Mouse (Mus musculus) G1E (cell line): ENCODE results near the gene Rgcc. TPM values are rescaled to one million over a fixed set of nuclear protein-coding genes. Genes with fewer than 3 reads are reported as not detected.

ENCODE experiments used
- ATAC-seq: 2 replicates; pipeline ENCODE4 v1.8.0; 2016; ENCODE audit warnings: mild to moderate bottlenecking; ENCODE audit not compliant: insufficient number of reproducible peaks, poor library complexity, low FRiP score, severe bottlenecking; ENCODE audit errors: extremely low read depth
- DNase-seq: peaks from one replicate; pipeline ENCODE4 v3.0.0; 2012; ENCODE audit warnings: low spot score
- H3K27me3 ChIP-seq: 2 replicates; pipeline ENCODE4 v1.6.1; 2012; ENCODE audit warnings: mild to moderate bottlenecking, low read length, inconsistent platforms; ENCODE audit not compliant: insufficient read depth
- H3K36me3 ChIP-seq: replicated peaks from 2 replicates; pipeline ENCODE3; 2012; ENCODE audit warnings: mild to moderate bottlenecking, inconsistent platforms
- H3K4me1 ChIP-seq: 2 replicates; pipeline ENCODE4 v1.6.1; 2012; ENCODE audit warnings: low read depth, low read length, inconsistent platforms, mixed read lengths; ENCODE audit not compliant: insufficient read depth
- H3K4me3 ChIP-seq: 2 replicates; pipeline ENCODE4 v1.5.1; 2012; ENCODE audit warnings: low read depth, mild to moderate bottlenecking, inconsistent platforms, low read length, moderate library complexity, mixed read lengths
- H3K9me3 ChIP-seq: replicated peaks from 2 replicates; pipeline ENCODE4 v1.6.1; 2012; ENCODE audit warnings: inconsistent platforms
- CTCF ChIP-seq: IDR thresholded peaks from 2 replicates; pipeline ENCODE4 v1.5.1; 2012; ENCODE audit warnings: low read depth, low read length, inconsistent platforms, mixed read lengths
- GATA1 ChIP-seq: IDR thresholded peaks from 2 replicates; pipeline ENCODE4 v1.6.1; 2012; ENCODE audit warnings: borderline replicate concordance, low read length, inconsistent platforms, mixed read lengths
- GATA2 ChIP-seq: IDR thresholded peaks from 2 replicates; pipeline ENCODE4 v1.6.1; 2012; ENCODE audit warnings: low read depth, low read length, inconsistent platforms, borderline replicate concordance
- POLR2AphosphoS5 ChIP-seq: IDR thresholded peaks from 2 replicates; pipeline ENCODE4 v1.6.1; 2012; ENCODE audit warnings: low read depth, low read length, inconsistent platforms; ENCODE audit not compliant: insufficient replicate concordance
- TAL1 ChIP-seq: conservative IDR thresholded peaks from 2 replicates; pipeline ENCODE4 v1.6.1; 2012; ENCODE audit warnings: low read depth, low read length, inconsistent platforms, mixed read lengths
- polyA plus RNA-seq: library from polyadenylated mRNA; stranded (reverse); fragments of >175 nt; gene quantifications from 2 replicates; pipeline ENCODE4 v1.2.3, GENCODE M21; 2012
- total RNA-seq, 2 experiments: library from RNA; stranded (forward) in 1 of 2; stranded (reverse) in 1 of 2; fragments of 200-1000 nt in 1 of 2; fragments of >200 nt in 1 of 2; fragmentation: Nextera tagmentation in 1 of 2; gene quantifications; 2 replicates each; pipeline ENCODE4 v1.2.3; 2014 to 2017

Rgcc gene
- total and polyA plus RNA-seq, 3 experiments, result not detected

DNA sequence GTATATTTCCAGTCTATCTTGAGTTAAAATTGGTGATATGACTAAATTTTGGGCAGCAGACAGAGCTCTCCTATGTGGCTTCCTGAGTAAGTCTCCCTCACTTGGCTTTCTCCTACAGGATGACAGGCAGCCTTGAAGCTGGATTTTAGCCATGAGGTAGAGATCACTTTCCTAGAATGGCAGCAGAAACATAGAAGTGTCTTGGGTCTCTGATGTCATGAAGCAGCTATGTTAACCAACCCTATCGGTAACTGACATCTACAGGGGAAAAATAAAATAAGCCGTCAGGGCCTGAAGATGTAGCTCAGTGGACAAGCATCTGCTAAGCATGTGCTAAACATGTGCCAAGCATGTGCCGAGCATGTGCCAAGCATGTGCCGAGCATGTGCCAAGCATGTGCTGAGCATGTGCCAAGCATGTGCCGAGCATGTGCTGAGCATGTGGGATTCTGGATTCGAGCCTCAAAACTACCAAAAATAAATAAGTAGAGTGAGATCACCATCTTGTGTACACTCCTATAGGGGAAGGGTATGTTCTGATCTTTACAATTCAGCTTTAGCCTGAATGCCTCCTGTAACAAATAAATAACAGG lies 3.5 kb upstream of the Rgcc start:
- DNase-seq (no peak), ATAC-seq (no peak)
- Histone ChIP-seq H3K36me3 (no peaks in the 10 kb centered on the region), H3K4me1 (no peaks in the 10 kb centered on the region), H3K9me3 (no peaks in the 10 kb centered on the region; the same call in 1 of the 2 replicates), H3K4me3 (no peak overlapping the region), H3K27me3 (peaks cover 14% of the 10 kb centered on the region; the same call in 1 of the 2 replicates)
- TF ChIP-seq GATA2 (no peak), POLR2AphosphoS5 (no peak), CTCF (no peak), TAL1 (no peak), GATA1 (no peak)

DNA sequence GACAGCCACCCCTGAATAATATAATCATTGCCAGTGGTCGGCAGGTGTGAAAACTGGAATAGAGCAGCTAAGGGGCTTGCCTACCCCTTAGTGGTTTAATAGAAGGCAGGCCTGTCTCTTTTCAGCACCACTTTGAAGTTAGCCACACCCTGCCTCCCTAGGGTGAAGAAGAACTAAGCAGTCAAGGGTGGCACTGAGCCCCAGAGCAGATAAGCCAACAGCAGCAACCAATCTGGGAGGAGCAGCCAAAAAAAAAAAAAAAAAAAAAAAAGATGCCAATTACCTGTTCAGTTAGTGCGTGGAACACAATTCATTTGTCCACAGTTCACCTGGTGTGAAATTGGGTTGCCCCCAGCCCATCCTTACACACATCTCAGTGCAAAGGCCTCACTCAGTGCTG lies 1.7 kb upstream of the Rgcc start:
- no peak for TF ChIP-seq GATA1
- no peak for TF ChIP-seq GATA2
- no peak for TF ChIP-seq POLR2AphosphoS5
- TF ChIP-seq CTCF, result no peak
- no peak for TF ChIP-seq TAL1
- Histone ChIP-seq H3K36me3 (no peaks in the 10 kb centered on the region), H3K27me3 (peaks cover 11% of the 10 kb centered on the region), H3K4me1 (no peaks in the 10 kb centered on the region), H3K4me3 (no peak overlapping the region), H3K9me3 (no peaks in the 10 kb centered on the region; the same call in 1 of the 2 replicates)
- no peak for ATAC-seq
- DNase-seq, result no peak

DNA sequence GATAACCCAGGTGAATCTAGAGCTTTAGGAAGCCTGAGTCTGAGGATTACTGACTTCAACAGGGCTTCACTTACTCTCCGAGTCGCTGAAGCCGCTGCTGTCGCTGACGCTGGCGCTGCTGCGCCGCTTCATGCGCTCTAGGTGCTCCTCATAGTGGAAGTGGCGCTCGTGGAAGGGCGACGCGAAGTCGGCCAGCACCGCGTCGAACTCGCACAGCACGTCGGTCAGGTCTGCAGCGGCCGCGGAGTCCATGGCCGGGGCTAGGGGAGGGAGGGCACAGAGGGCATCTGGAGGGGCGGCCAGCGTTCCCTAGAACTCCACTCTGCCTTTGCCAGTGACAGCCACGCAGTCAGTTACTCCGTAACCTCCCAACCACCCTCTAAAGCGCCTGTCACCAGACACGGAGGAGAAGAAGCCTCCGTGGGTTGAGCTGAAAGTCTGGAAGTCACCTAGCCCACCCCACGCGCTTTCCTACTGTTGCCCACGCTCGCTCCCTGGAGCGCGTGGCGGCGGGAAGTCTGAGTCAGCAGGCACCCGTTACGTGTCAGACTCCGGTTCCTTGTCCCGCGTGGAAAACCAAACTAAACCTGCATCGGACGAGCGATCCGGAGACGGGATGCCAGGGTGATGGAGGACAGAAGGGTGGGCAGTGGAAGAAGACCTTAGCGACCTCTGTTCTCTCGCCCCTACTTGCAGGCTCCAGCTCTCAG lies 649 bp downstream of the Rgcc start:
- Histone ChIP-seq H3K9me3 (no peaks in the 10 kb centered on the region; the same call in 1 of the 2 replicates), H3K4me3 (no peak overlapping the region), H3K4me1 (no peaks in the 10 kb centered on the region), H3K27me3 (peaks cover 16% of the 10 kb centered on the region), H3K36me3 (no peaks in the 10 kb centered on the region)
- DNase-seq, result no peak
- no peak for TF ChIP-seq TAL1
- TF ChIP-seq GATA2, result no peak
- no peak for TF ChIP-seq CTCF
- TF ChIP-seq GATA1, result no peak
- no peak for ATAC-seq

DNA sequence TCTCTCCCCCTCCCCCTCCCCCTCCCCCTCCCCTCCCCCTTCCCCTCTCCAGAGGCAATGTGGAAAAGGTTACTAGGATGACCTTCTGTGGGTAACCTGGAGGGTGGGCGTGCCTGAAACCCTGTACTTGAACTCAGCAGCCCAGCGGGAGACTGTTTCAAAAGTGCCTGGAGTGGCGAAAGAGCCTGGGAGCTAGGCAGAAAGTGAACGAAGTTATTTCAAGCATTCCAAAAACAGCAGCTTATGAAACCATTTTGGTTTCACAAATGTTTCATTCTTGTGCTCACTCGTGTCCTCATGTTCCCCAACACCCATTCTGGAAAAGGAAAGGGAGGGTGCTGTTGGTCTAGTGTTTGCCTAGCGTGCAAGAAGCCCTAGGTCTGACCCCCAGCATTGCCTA lies 1.6 kb downstream of the Rgcc start:
- ATAC-seq, result no peak
- TF ChIP-seq GATA1, result no peak
- TF ChIP-seq GATA2, result no peak
- no peak for TF ChIP-seq TAL1
- no peak for TF ChIP-seq CTCF
- no peak for TF ChIP-seq POLR2AphosphoS5
- Histone ChIP-seq H3K36me3 (no peaks in the 10 kb centered on the region), H3K27me3 (peaks cover 18% of the 10 kb centered on the region), H3K9me3 (no peaks in the 10 kb centered on the region; the same call in 1 of the 2 replicates), H3K4me1 (0 out of 2 replicates have a peak, but pooled peaks cover 3% of the 10 kb centered on the region), H3K4me3 (no peak overlapping the region)
- no peak for DNase-seq

DNA sequence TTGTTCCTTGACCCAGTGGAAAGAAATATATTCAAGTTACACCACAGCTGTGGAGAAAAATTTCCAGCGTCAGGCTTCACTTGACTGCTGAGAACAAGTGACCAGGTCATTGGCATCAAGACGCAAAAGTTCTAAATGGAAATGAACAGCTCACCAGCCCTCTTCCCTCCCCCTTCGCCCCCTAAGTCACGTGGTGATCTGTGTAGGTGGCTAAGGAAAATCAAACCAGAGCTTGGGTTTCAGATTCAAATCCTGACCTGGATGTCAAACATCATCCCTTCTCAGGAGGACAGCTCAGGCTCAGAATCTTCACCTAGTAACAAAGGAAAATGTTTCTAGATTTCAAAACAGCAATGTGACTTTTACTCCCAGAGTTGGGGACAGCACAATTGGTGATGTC lies 2.2 kb downstream of the Rgcc start:
- no peak for ATAC-seq
- Histone ChIP-seq H3K4me1 (0 out of 2 replicates have a peak, but pooled peaks cover 3% of the 10 kb centered on the region), H3K27me3 (peaks cover 18% of the 10 kb centered on the region)

DNA sequence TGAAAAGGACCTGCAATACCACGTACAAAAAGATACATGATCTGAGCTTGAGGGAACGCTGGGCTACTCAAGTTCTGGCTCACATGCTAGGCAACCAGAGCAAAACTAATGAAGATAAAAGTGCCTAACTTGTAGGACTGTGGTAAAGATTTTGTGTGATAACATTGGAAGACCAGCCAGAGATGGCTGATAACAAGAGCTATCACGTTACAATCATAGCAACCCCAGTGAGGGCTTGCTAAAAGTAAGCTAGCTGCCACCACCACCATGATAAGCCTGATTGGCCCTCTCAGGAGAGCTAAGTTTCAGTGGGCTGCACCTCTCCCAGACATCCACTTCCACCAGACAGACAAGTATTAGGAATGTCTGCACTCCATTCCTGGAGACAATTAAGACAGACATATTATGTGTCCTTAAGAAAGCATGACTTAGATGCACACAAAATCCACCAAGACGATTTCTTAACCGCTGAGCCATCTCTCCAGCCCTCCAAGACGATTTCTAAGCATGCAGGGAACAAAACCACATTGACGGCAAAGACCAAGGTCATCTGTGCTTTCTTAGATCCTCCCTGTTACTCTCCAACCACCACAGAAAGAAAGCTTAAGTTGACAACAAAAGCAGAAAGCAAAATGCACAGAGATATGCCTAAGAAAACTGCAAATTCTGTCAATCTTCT lies 3.0 kb downstream of the Rgcc start:
- H3K9me3 ChIP-seq, result no peaks in the 10 kb centered on the region; the same call in 1 of the 2 replicates
- H3K36me3 ChIP-seq, result no peaks in the 10 kb centered on the region
- H3K4me1 ChIP-seq, result 0 out of 2 replicates have a peak, but pooled peaks cover 3% of the 10 kb centered on the region
- DNase-seq (no peak), ATAC-seq (0 out of 2 replicates have a peak, but pooled peaks have one; percentile 15)
- peaks cover 18% of the 10 kb centered on the region for H3K27me3 ChIP-seq
- no peak for TF ChIP-seq GATA1
- no peak for TF ChIP-seq CTCF
- TF ChIP-seq TAL1, result no peak
- no peak overlapping the region for H3K4me3 ChIP-seq

More for the DNA sequence above, 2.2 kb downstream of the Rgcc start:
- H3K9me3 ChIP-seq, result no peaks in the 10 kb centered on the region; the same call in 1 of the 2 replicates
- no peak overlapping the region for H3K4me3 ChIP-seq
- H3K36me3 ChIP-seq, result no peaks in the 10 kb centered on the region
- TF ChIP-seq GATA2 (no peak), GATA1 (no peak), TAL1 (no peak), CTCF (no peak), POLR2AphosphoS5 (no peak)
- DNase-seq, result no peak
